Mouse (Mus musculus) thymus, adult 2 months (tissue): ENCODE data around the gene Syngr2.

Experiments
- CTCF ChIP-seq: fragments of 200-500 bp; IDR thresholded peaks from 2 replicates; pipeline ENCODE4 v1.5.1; 2012; ENCODE audit warnings: mild to moderate bottlenecking, control low read depth, low read length, moderate library complexity, borderline replicate concordance; ENCODE audit not compliant: control insufficient read depth, poor library complexity, insufficient read depth; ENCODE audit errors: extremely low read depth
- POLR2A ChIP-seq: fragments of 200-500 bp; IDR thresholded peaks from 2 replicates; pipeline ENCODE4 v1.6.1; 2012; ENCODE audit warnings: mild to moderate bottlenecking, low read length, control low read depth, moderate library complexity; ENCODE audit not compliant: control insufficient read depth, poor library complexity, insufficient read depth; ENCODE audit errors: extremely low read depth

DNA sequence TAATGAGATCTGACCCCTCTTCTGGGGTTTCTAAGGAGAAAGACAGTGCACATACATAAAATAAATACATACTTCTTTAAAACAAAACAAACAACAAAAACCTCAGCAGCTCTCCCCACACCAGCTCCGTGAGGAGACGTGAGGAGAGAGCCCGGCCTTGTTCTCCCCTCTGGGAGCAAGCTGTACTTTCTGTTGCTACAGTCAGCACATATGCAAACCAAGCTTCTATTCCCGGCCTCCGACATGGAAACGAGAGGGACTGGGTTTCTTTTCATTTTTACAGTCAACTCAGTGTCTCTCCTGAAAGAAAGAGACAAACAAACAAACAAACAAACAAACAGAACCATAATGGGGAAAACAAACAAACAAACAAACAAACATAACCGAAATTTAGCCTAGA, 9.4 kb upstream of the Syngr2 start:
- no peak for TF ChIP-seq CTCF
- TF ChIP-seq POLR2A, result no peak
